Mouse (Mus musculus): ENCODE measurements around the gene Habp4. TPM values are rescaled to one million over a fixed set of nuclear protein-coding genes. Genes with fewer than 3 reads are reported as not detected.

The Habp4 gene
- polyA plus RNA-seq, 1 experiment from 2014 or later, result 37.2 TPM

DNA sequence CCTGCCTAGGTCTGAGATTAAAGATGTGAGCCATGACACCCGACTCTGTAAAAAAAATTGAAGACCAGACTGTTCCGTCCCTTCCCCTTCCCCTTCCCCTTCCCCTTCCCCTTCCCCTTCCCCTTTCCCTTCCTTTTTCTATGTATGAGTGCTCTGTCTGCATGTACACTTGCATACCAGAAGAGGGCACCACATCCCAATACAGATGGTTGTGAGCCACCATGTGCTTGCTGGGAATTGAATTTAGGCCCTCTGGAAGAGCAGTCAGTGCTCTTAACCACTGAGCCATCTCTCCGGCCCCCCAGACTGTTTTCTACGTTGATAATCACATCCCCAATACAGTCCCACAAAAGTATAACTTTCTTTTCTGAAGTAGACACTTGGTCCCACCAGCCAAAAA, 18.7 kb downstream of the Habp4 start:
- 84% methylated on average over 4 of the region's 4 CpGs for WGBS
- no peak for ATAC-seq (ENCODE audit: insufficient number of reproducible peaks, insufficient read depth, low FRiP score, low TSS enrichment)
- H3K36me3 ChIP-seq, result peaks cover 34% of the 10 kb centered on the region
- no peaks in the 10 kb centered on the region for H3K27me3 ChIP-seq
- H3K9ac ChIP-seq, result no peak overlapping the region
- H3K4me1 ChIP-seq, result no peaks in the 10 kb centered on the region
- H3K4me2 ChIP-seq (replicated peaks), result no peak overlapping the region
- H3K4me3 ChIP-seq, result no peak overlapping the region
- H3K9me3 ChIP-seq, result no peaks in the 10 kb centered on the region
- H3K27ac ChIP-seq, result no peak overlapping the region

- no peak for ATAC-seq (ENCODE audit: insufficient number of reproducible peaks, insufficient read depth, low FRiP score, low TSS enrichment)
- H3K36me3 ChIP-seq, result peaks cover 39% of the 10 kb centered on the region
- WGBS, result 82% methylated on average over 3 of the region's 3 CpGs
Measured at GRCm38 (mm10) chr13:64180888-64181287, 19.3 kb downstream of the Habp4 start.

GRCm38 (mm10) chr13:64182091-64182490, 20.5 kb downstream of the Habp4 start:
- Histone ChIP-seq H3K4me1 (no peaks in the 10 kb centered on the region), H3K9me3 (no peaks in the 10 kb centered on the region), H3K9ac (no peak overlapping the region), H3K27me3 (no peaks in the 10 kb centered on the region), H3K4me3 (no peak overlapping the region), H3K36me3 (peaks cover 45% of the 10 kb centered on the region), H3K27ac (no peak overlapping the region), H3K4me2 (replicated peaks) (no peak overlapping the region)
- ATAC-seq (ENCODE audit: insufficient number of reproducible peaks, insufficient read depth, low FRiP score, low TSS enrichment), result no peak
- WGBS, result 73% methylated on average over 2 of the region's 2 CpGs

More at GRCm38 (mm10) chr13:64180888-64181287, 19.3 kb downstream of the Habp4 start:
- Histone ChIP-seq H3K27me3 (no peaks in the 10 kb centered on the region), H3K4me2 (replicated peaks) (no peak overlapping the region), H3K27ac (no peak overlapping the region), H3K4me3 (no peak overlapping the region), H3K9ac (no peak overlapping the region), H3K9me3 (no peaks in the 10 kb centered on the region), H3K4me1 (no peaks in the 10 kb centered on the region)

- peaks cover 31% of the 10 kb centered on the region for H3K36me3 ChIP-seq
- no peaks in the 10 kb centered on the region for H3K27me3 ChIP-seq
- H3K4me2 ChIP-seq (replicated peaks), result no peak overlapping the region
- no peak overlapping the region for H3K9ac ChIP-seq
- no peaks in the 10 kb centered on the region for H3K4me1 ChIP-seq
- no peak for ATAC-seq (ENCODE audit: insufficient number of reproducible peaks, insufficient read depth, low FRiP score, low TSS enrichment)
- 83% methylated on average over 4 of the region's 4 CpGs for WGBS
- H3K4me3 ChIP-seq, result no peak overlapping the region
- no peaks in the 10 kb centered on the region for H3K9me3 ChIP-seq
- no peak overlapping the region for H3K27ac ChIP-seq
Measured at GRCm38 (mm10) chr13:64183583-64183982, 22.0 kb downstream of the Habp4 start.

GRCm38 (mm10) chr13:64184361-64184760, 22.7 kb downstream of the Habp4 start:
- peaks cover 31% of the 10 kb centered on the region for H3K36me3 ChIP-seq
- 86% methylated on average over 10 of the region's 10 CpGs for WGBS

GRCm38 (mm10) chr13:64185176-64185575, 23.6 kb downstream of the Habp4 start:
- Histone ChIP-seq H3K4me1 (no peaks in the 10 kb centered on the region), H3K4me2 (replicated peaks) (no peak overlapping the region), H3K9ac (no peak overlapping the region), H3K4me3 (no peak overlapping the region), H3K27me3 (no peaks in the 10 kb centered on the region), H3K27ac (no peak overlapping the region), H3K36me3 (peaks cover 30% of the 10 kb centered on the region), H3K9me3 (no peaks in the 10 kb centered on the region)
- 84% methylated on average over 7 of the region's 7 CpGs for WGBS
- no peak for ATAC-seq (ENCODE audit: insufficient number of reproducible peaks, insufficient read depth, low FRiP score, low TSS enrichment)

More at GRCm38 (mm10) chr13:64184361-64184760, 22.7 kb downstream of the Habp4 start:
- ATAC-seq (ENCODE audit: insufficient number of reproducible peaks, insufficient read depth, low FRiP score, low TSS enrichment), result no peak
- Histone ChIP-seq H3K27me3 (no peaks in the 10 kb centered on the region), H3K9ac (no peak overlapping the region), H3K27ac (no peak overlapping the region), H3K4me3 (no peak overlapping the region), H3K4me1 (no peaks in the 10 kb centered on the region), H3K9me3 (no peaks in the 10 kb centered on the region), H3K4me2 (replicated peaks) (no peak overlapping the region)

- H3K36me3 ChIP-seq, result peaks cover 26% of the 10 kb centered on the region
- H3K9me3 ChIP-seq, result no peaks in the 10 kb centered on the region
- no peaks in the 10 kb centered on the region for H3K4me1 ChIP-seq
Measured at GRCm38 (mm10) chr13:64185586-64185985, 24.0 kb downstream of the Habp4 start.

DNA sequence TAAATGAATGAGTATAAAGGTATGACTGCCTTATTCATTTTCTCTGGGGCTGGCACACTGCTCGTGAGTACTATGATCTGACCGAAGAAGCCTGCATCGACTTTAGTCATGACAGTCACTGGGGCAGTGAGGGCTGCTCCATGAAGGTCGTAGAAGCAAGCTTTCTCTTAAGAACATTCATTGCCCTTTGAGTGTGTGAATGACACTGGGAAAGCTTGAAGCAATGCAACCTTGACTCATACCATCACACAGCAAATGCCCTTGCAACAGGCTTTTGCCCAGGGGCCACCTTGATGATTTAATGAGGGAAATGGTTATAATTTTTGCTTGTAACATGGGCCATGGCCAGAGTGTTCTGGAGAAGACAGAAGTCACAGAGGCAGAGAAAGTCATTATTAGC, 24.9 kb downstream of the Habp4 start:
- no peak overlapping the region for H3K27ac ChIP-seq
- no peak overlapping the region for H3K4me2 ChIP-seq (replicated peaks)
- H3K9ac ChIP-seq, result no peak overlapping the region
- H3K27me3 ChIP-seq, result no peaks in the 10 kb centered on the region
- WGBS, result 91% methylated on average over 4 of the region's 4 CpGs
- H3K4me1 ChIP-seq, result no peaks in the 10 kb centered on the region
- ATAC-seq (ENCODE audit: insufficient number of reproducible peaks, insufficient read depth, low FRiP score, low TSS enrichment), result no peak
- H3K9me3 ChIP-seq, result no peaks in the 10 kb centered on the region
- no peak overlapping the region for H3K4me3 ChIP-seq
- peaks cover 19% of the 10 kb centered on the region for H3K36me3 ChIP-seq

More at GRCm38 (mm10) chr13:64185586-64185985, 24.0 kb downstream of the Habp4 start:
- no peaks in the 10 kb centered on the region for H3K27me3 ChIP-seq
- 90% methylated on average over 9 of the region's 9 CpGs for WGBS
- no peak for ATAC-seq (ENCODE audit: insufficient number of reproducible peaks, insufficient read depth, low FRiP score, low TSS enrichment)
- no peak overlapping the region for H3K4me3 ChIP-seq
- H3K4me2 ChIP-seq (replicated peaks), result no peak overlapping the region
- no peak overlapping the region for H3K9ac ChIP-seq
- no peak overlapping the region for H3K27ac ChIP-seq

GRCm38 (mm10) chr13:64187065-64187464, 25.4 kb downstream of the Habp4 start:
- Histone ChIP-seq H3K27me3 (no peaks in the 10 kb centered on the region), H3K36me3 (peaks cover 19% of the 10 kb centered on the region), H3K27ac (no peak overlapping the region), H3K9ac (no peak overlapping the region), H3K9me3 (no peaks in the 10 kb centered on the region), H3K4me2 (replicated peaks) (no peak overlapping the region), H3K4me3 (no peak overlapping the region), H3K4me1 (no peaks in the 10 kb centered on the region)
- ATAC-seq (ENCODE audit: insufficient number of reproducible peaks, insufficient read depth, low FRiP score, low TSS enrichment), result no peak

- Histone ChIP-seq H3K27me3 (no peaks in the 10 kb centered on the region), H3K4me1 (no peaks in the 10 kb centered on the region), H3K9me3 (no peaks in the 10 kb centered on the region), H3K36me3 (peaks cover 11% of the 10 kb centered on the region), H3K27ac (no peak overlapping the region), H3K4me2 (replicated peaks) (no peak overlapping the region), H3K9ac (no peak overlapping the region), H3K4me3 (no peak overlapping the region)
- ATAC-seq (ENCODE audit: insufficient number of reproducible peaks, insufficient read depth, low FRiP score, low TSS enrichment), result no peak
- WGBS, result 89% methylated on average over 6 of the region's 6 CpGs
Measured at GRCm38 (mm10) chr13:64197899-64198298, 36.3 kb downstream of the Habp4 start.

- no peaks in the 10 kb centered on the region for H3K27me3 ChIP-seq
- peaks cover 11% of the 10 kb centered on the region for H3K36me3 ChIP-seq
- 86% methylated on average over 4 of the region's 4 CpGs for WGBS
Measured at GRCm38 (mm10) chr13:64198310-64198709, 36.7 kb downstream of the Habp4 start.

GRCm38 (mm10) chr13:64200911-64201310, 39.3 kb downstream of the Habp4 start:
- Histone ChIP-seq H3K27me3 (no peaks in the 10 kb centered on the region), H3K27ac (no peak overlapping the region), H3K4me3 (no peak overlapping the region), H3K4me1 (peaks cover 3% of the 10 kb centered on the region; the same call in 1 of the 2 replicates), H3K9ac (no peak overlapping the region), H3K9me3 (no peaks in the 10 kb centered on the region), H3K4me2 (replicated peaks) (no peak overlapping the region), H3K36me3 (peaks cover 17% of the 10 kb centered on the region)
- ATAC-seq (ENCODE audit: insufficient number of reproducible peaks, insufficient read depth, low FRiP score, low TSS enrichment), result no peak
- WGBS, result 89% methylated on average over 4 of the region's 4 CpGs

More at GRCm38 (mm10) chr13:64198310-64198709, 36.7 kb downstream of the Habp4 start:
- ATAC-seq (ENCODE audit: insufficient number of reproducible peaks, insufficient read depth, low FRiP score, low TSS enrichment), result no peak
- H3K4me2 ChIP-seq (replicated peaks), result no peak overlapping the region
- no peak overlapping the region for H3K9ac ChIP-seq
- H3K27ac ChIP-seq, result no peak overlapping the region
- H3K4me1 ChIP-seq, result no peaks in the 10 kb centered on the region
- H3K4me3 ChIP-seq, result no peak overlapping the region
- H3K9me3 ChIP-seq, result no peaks in the 10 kb centered on the region

- 78% methylated on average over 2 of the region's 2 CpGs for WGBS
- H3K27me3 ChIP-seq, result no peaks in the 10 kb centered on the region
Measured at GRCm38 (mm10) chr13:64204726-64205125, 43.1 kb downstream of the Habp4 start.

More at GRCm38 (mm10) chr13:64204726-64205125, 43.1 kb downstream of the Habp4 start:
- Histone ChIP-seq H3K4me2 (replicated peaks) (no peak overlapping the region), H3K36me3 (peaks cover 13% of the 10 kb centered on the region; the same call in 1 of the 2 replicates), H3K9me3 (no peaks in the 10 kb centered on the region), H3K27ac (no peak overlapping the region), H3K4me3 (no peak overlapping the region), H3K4me1 (peaks cover 3% of the 10 kb centered on the region; the same call in 1 of the 2 replicates), H3K9ac (no peak overlapping the region)
- no peak for ATAC-seq (ENCODE audit: insufficient number of reproducible peaks, insufficient read depth, low FRiP score, low TSS enrichment)

Data from embryonic facial prominence, embryonic 12.5 days (tissue).